Mouse (Mus musculus) layer of hippocampus, postnatal 10 days (tissue): ENCODE data around the gene Zfp287. TPM values are rescaled to one million over a fixed set of nuclear protein-coding genes. Genes with fewer than 3 reads are reported as not detected.
"Not testable (repeated sequence)": the region's sequence is repeated elsewhere in the genome, so short reads cannot be mapped to it uniquely, and the experiment has no call there.

Experiments used
- DNase-seq, 2 experiments: peaks; one replicate each; pipeline ENCODE4 v3.0.0; 2021; ENCODE audit warnings: low spot score in 2 of 2
- long read RNA-seq: library from polyadenylated mRNA; stranded (forward); transcript quantifications from one replicate; pipeline ENCODE4 v2.0.0, GENCODE M21; 2023
- total RNA-seq, 2 experiments: library from RNA; stranded (reverse); gene quantifications; 2 replicates each; pipeline ENCODE4 v1.2.3; 2021

Zfp287 gene
- 10 to 100 TPM; 17.8 to 19.9 TPM for total RNA-seq
- long read RNA-seq, partial matches to known transcripts: 1 of 10 reads
- long read RNA-seq, other reads (novel, unspliced or antisense): 9 of 10 reads

- DNase-seq: peak; percentile 89 to 92
Measured at GRCm38 (mm10) chr11:62731311-62732021, at the start of gene Zfp287. Zfp287 (minus strand) TSS chr11:62731905.

GRCm38 (mm10) chr11:62776510-62776909 is 44.8 kb upstream of the Zfp287 start:
- no peak for DNase-seq

- DNase-seq: no peak
Measured at GRCm38 (mm10) chr11:62760755-62761457, 29.2 kb upstream of the Zfp287 start.

GRCm38 (mm10) chr11:62758491-62758890 is 26.8 kb upstream of the Zfp287 start:
- DNase-seq: no peak

- DNase-seq: no peak
Measured at GRCm38 (mm10) chr11:62757906-62758305, 26.2 kb upstream of the Zfp287 start.

- no peak for DNase-seq
Measured at GRCm38 (mm10) chr11:62757143-62757507, 25.4 kb upstream of the Zfp287 start.

GRCm38 (mm10) chr11:62756456-62757142 is 24.9 kb upstream of the Zfp287 start:
- peak; percentile 92 to 94 for DNase-seq

- DNase-seq: no peak
Measured at GRCm38 (mm10) chr11:62752780-62753179, 21.1 kb upstream of the Zfp287 start, which contains the start of gene Gm10428. Gm10428 (plus strand) TSS chr11:62753100.

GRCm38 (mm10) chr11:62752191-62752590 is 20.5 kb upstream of the Zfp287 start:
- DNase-seq: no peak

- DNase-seq: not testable (repeated sequence)
Measured at GRCm38 (mm10) chr11:62749445-62749844, 17.7 kb upstream of the Zfp287 start.

GRCm38 (mm10) chr11:62748062-62748461 is 16.4 kb upstream of the Zfp287 start:
- DNase-seq: no peak

GRCm38 (mm10) chr11:62747227-62747626 is 15.5 kb upstream of the Zfp287 start:
- no peak for DNase-seq

- DNase-seq: peak; percentile 58 to 69
Measured at GRCm38 (mm10) chr11:62746001-62746533, 14.4 kb upstream of the Zfp287 start.

- peak; percentile 70 to 78 for DNase-seq
Measured at GRCm38 (mm10) chr11:62744103-62744502, 12.4 kb upstream of the Zfp287 start.

- no peak for DNase-seq
Measured at GRCm38 (mm10) chr11:62742261-62742957, 10.7 kb upstream of the Zfp287 start.

- no peak for DNase-seq
Measured at GRCm38 (mm10) chr11:62741186-62741585, 9.5 kb upstream of the Zfp287 start.

- no peak for DNase-seq
Measured at GRCm38 (mm10) chr11:62732665-62733064, 960 bp upstream of the Zfp287 start.

- no peak for DNase-seq
Measured at GRCm38 (mm10) chr11:62732022-62732387, 300 bp upstream of the Zfp287 start.

GRCm38 (mm10) chr11:62728276-62728675 is 3.4 kb downstream of the Zfp287 start:
- no peak for DNase-seq

GRCm38 (mm10) chr11:62710657-62711056 is 21.0 kb downstream of the Zfp287 start:
- no peak for DNase-seq

GRCm38 (mm10) chr11:62708252-62708651 is 23.5 kb downstream of the Zfp287 start:
- no peak for DNase-seq
